Mouse (Mus musculus) layer of hippocampus, adult 2 months (tissue): ENCODE measurements at regions not wholly inside any gene's neighbourhood (a gene's known extent, or its start where the extent isn't known, plus 50 kb on each side); places are given as distances from the start of the nearest gene placed in this dataset.
A peak's percentile ranks its signal among the peaks of the same experiment; 100 is the strongest.

Source experiments
- DNase-seq, 2 experiments: peaks; one replicate each; pipeline ENCODE4 v3.0.0; 2022; ENCODE audit warnings: low spot score in 2 of 2
- H3K27ac ChIP-seq: fragments of 200-600 bp; 2 replicates; pipeline ENCODE4 v1.8.1; 2022
- H3K4me3 ChIP-seq: fragments of 200-600 bp; 2 replicates; pipeline ENCODE4 v1.8.1; 2022; ENCODE audit warnings: mild to moderate bottlenecking
- CTCF ChIP-seq: fragments of 200-600 bp; conservative IDR thresholded peaks from 2 replicates; pipeline ENCODE4 v1.8.1; 2022; ENCODE audit warnings: antibody characterized with exemption, mild to moderate bottlenecking, moderate library complexity

DNA sequence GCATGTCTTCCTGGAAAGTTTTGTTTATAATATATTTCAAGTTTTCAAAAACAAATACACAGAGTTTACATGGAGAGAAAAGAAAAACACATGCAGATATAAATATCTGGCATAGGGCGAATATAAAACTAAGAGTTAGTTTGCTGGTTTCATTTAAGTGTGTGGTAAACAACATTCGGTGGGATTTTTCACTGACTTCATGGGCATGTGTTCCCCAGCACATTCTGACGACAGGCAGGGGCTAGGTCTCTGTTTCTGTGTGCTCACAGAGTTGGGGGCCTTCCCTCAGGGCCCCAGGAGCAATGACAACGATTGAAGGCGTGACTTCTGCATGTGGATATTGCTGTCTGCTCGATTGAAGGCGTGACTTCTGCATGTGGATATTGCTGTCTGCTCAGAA, 193.3 kb upstream of the Npvf start:
- H3K27ac ChIP-seq = no peak overlapping the region
- TF ChIP-seq CTCF = no peak
- no peak overlapping the region for H3K4me3 ChIP-seq
- DNase-seq = no peak

DNA sequence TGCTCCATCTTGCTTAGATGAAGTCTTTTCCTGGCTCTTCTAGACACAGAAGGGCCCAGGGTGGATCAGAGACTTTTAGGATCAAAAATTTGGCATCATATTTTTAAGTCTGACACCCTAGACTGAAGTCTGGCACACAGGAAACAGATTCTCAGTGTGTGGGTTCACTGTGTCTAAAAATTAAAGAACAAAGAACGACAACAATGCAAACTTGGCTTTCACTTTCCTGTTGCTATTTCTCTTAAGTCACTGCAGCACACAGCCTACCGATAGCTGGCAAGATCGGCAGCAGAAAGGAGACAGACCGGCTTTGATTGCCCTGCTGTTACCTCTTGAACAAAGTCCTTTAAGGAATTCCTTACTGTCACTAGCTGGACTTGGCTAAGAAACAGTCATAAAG, 204.9 kb upstream of the Npvf start:
- Histone ChIP-seq H3K4me3 (no peak overlapping the region), H3K27ac (no peak overlapping the region)
- DNase-seq = no peak
- TF ChIP-seq CTCF = no peak

DNA sequence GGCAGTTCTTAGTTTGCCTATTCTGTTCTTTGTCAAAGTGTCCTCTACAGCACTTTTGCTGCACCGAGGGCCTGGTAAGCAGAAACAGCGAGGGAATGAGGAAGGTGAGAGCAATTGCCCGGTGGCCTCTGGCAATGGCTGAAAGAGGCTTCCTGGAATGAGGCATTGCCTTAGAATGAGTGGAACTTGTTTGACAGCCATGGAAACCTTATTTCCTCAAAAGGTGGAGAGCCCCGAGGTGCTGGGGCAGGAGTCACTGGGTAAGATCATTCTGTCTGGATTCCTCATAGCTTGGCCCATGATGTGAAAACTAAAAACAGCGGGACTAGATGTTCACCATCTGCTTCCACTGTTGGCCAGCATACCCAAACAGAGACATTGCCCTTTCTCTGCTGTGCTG, 223.8 kb upstream of the Npvf start:
- Histone ChIP-seq H3K27ac (no peak overlapping the region), H3K4me3 (no peak overlapping the region)
- TF ChIP-seq CTCF = no peak
- DNase-seq = no peak

DNA sequence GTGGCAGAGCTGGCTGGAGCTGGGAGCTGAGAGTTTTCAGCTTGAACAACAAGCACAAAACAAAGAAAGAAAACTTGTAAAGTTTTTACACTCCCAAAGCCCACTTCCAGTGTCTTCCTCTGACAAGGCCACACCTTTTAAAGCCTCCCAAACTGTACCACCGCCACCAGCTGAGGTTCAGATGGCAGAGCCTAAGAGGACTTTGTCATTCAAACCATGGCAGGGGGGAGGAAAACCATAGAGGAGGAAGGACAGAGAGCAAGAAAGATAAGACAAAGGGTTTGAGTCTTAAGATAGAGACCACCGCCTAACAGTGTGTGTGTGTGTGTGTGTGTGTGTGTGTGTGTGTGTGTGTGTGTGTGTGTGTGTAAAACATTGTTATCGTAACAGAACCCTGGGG, 228.1 kb upstream of the Npvf start:
- TF ChIP-seq CTCF = no peak
- no peak for DNase-seq
- no peak overlapping the region for H3K4me3 ChIP-seq
- H3K27ac ChIP-seq = no peak overlapping the region

DNA sequence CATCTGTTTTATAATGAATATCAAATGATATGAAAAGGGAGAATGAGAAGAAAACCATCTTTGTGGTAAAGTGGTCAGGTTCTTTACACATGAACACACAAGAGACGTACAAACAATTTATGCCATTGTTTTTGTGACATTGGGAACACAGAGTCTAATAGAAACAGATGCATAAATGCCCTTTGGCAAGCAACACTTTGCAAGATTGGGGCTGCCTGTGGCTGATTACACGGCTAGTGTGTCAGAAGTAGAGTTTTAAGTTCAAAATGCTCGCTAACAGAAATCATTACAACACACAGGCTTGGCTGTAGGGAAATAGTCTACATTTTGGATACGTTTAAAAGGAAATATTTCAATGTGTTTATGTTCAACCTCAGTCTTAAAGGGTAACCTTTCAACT, 228.5 kb upstream of the Npvf start:
- Histone ChIP-seq H3K4me3 (no peak overlapping the region), H3K27ac (no peak overlapping the region)
- DNase-seq = no peak
- no peak for TF ChIP-seq CTCF

DNA sequence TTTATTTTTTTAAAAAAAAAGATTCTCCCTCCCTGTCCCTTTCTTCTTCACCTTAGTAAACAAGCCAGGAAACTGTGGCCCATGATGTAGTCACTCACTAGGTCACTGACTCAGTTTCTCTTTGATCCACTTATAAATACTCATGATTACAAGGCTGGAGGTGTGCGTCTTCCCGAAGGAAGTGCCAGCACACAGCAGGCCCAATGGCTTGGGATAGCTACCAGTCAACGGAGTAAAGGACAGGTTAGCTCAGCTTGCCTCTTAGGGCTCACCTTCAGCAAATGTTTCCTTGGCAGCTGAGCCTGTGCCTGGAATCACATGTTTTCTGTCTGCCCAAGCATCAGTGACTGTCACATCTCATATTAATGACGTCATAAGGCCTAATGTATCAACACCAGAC, 230.8 kb upstream of the Npvf start:
- DNase-seq = no peak
- TF ChIP-seq CTCF = no peak

DNA sequence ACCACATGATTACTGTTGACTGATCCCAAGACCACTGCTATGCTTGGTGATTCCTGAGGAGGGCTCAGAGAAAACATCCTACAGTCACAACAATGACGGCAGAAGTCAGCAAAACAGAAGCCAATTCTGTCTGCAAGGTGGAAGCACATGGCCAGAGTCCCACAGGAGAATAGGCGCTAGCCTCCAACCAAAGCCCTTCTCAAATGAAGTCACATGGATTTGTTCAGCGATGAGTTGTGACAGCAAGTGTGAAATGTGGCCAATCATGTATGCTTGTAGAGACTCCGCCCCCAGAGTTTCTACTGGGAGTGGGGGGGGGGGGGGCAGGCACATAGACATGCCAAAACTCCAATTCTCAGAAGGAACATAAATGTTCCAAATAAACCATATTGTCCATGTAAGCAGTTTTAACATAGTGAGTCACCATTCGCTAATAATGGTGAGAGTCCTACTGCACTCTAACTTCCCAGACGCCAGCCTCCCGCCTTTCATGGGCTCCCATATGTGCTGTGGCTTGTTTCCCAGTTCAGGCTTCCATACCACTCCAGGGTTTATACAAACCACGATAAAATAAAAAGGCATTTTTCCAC, 231.6 kb upstream of the Npvf start:
- TF ChIP-seq CTCF = no peak
- no peak overlapping the region for H3K4me3 ChIP-seq
- DNase-seq = peak in 1 of 2 experiments; percentile 18
- H3K27ac ChIP-seq = no peak overlapping the region

More for the DNA sequence above, 230.8 kb upstream of the Npvf start:
- no peak overlapping the region for H3K4me3 ChIP-seq
- no peak overlapping the region for H3K27ac ChIP-seq

DNA sequence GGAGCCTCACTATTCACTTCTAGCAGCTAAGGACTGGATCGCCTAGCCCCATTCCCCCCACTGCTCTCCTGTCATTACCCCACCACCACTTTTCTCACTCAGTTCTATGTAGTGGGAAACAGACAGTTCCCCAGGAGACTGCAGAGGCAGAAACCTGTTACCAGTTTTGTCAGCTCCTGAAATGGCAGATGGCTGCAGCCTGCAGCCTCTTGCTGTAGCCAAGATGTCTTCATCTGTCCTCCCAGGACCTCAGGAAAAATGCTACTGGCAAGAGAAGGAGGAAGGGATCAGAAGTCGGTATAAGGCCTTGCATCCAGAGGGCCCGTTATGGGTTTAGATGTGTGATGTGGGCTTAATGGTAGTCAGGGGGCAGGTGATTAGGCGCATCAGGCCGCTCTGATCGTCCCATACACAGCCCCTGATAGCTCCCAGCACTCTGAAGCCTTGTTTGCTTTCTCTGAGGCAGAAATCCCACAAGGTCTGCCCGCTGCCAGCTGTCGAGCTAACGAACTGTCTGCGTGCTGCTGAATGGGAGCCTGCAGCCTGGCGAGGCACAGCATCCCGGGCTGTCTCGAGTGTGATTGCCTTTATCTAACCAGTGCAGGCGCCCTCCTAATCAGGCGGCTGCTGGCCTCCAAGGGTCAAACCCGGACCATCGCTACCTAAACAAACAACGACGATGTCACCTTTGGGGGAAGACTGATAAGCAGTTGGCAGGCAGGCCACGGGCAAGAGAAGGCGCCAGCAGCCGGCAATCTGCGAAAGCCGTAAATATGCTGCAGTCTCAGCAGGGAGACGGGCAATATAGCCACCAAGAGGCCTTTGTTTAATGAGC, 236.3 kb upstream of the Npvf start:
- no peak for TF ChIP-seq CTCF
- peak; percentile 51 to 52 for DNase-seq
- peak overlapping the region; percentile 81 for H3K27ac ChIP-seq
- no peak overlapping the region for H3K4me3 ChIP-seq

DNA sequence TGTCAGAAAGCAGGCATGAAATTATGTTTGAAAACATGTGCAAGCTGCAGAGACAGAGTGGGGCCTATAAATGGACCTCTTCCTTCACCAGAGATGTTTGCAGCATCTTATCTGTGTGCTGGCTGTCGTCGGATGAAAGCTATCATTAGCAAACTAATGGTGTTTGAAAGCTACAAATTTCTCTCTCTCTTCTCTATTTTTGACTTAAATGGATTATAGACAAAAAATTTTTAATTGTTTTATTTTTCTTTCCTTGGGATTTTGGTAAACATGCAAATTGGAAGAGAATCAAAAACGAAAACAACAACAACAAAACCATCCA, 236.9 kb upstream of the Npvf start:
- TF ChIP-seq CTCF = no peak
- peak overlapping the region; percentile 81 for H3K27ac ChIP-seq
- DNase-seq = no peak
- no peak overlapping the region for H3K4me3 ChIP-seq

DNA sequence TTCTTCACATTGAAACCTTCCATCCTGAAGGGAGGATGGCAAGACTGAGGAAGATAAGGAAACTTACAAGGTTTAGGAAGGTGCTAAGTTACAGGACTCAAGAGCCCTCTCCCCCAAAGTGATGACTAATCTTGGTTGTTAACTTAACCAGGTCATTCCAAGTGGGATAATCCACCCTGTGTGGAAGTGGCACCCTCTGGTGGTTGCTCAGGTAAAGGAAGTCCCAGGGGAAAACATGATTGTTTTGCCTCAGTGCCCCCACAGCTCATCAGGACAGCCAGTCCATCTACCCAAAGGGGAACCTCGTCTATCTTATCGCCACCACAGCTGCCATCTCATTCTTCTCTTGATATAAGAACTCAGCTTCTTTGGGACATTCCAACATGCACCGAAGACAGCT, 244.6 kb upstream of the Npvf start:
- H3K4me3 ChIP-seq = no peak overlapping the region
- DNase-seq = no peak
- peak; percentile 55 for TF ChIP-seq CTCF

DNA sequence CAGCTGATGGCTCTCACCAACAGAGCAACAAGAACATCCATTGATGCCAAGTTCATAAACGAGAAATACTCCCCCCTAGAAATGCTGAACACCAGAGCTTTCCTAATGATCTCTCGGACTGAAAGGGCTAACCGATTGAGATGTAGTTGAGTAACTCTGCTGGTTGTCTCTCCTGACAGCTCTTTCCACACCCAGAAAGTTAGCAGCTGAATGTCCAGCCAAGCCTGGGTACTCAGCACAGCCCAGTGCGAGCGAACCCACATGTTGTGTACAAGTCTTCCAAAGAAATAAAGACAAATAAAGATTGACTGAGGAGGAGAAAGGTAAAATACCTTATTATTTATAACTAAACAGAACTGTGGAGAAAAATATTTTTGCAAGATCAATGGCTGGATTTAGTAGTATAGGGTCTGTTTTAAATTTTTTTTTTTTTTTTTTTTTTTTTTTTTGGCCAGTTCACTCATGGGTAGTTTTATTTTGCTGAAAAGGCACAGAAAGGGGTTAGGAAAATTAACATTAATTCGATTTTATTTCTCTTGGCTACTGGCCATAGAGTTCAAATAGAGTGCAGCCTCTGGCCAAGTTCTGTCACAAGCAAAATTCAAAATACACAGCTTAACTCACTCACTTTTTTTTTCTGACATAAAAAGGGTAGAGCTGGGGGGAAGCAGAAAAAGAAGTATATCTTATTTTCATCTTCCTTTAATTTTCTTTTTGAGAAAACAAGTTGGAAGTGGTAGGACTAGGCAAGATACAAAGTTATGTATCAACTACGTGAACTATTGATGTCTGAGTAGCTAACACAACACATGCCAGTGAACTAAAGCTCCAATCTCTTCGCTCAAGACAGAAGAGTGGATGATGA, 261.2 kb upstream of the Npvf start:
- TF ChIP-seq CTCF = no peak
- no peak overlapping the region for H3K27ac ChIP-seq
- no peak overlapping the region for H3K4me3 ChIP-seq
- DNase-seq = no peak

More for the DNA sequence above, 244.6 kb upstream of the Npvf start:
- H3K27ac ChIP-seq = no peak overlapping the region

DNA sequence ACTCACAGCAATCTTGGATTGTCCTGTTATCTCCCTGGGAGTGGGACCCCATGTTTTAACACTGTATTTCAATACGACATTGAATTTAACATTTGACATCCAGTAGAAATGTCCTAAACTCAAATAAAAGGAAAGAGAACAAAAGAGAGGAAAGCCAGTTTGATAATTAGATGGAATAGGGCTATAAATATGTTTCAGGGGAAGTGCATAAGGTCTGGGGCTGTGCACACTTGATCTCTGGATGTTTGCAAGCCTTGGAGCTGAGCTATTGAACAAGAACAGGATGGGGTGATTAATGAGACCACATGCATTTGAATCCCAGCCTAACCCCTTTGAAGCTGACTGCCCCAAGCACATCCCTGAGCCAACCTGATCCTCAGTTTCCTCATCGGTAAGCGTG, 264.0 kb upstream of the Npvf start:
- H3K27ac ChIP-seq = no peak overlapping the region

DNA sequence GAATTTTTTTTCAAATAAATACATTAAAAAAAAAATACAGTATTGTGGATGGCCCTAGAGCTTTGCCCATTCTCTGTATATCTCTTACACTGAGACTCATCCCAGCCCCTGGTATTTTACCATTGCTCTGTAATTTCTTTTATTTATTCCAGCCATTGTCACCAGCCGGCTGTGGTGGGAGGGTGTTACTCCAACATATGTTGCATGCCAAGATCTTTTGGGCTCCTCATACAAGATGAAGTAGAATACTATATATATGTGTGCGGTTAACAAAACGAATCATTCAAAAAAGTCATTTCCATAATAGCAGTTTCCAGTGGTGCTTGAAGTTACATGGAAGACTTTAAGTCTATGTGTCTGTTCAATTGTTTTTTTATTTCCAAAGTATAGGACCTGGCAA, 268.0 kb upstream of the Npvf start:
- H3K4me3 ChIP-seq = no peak overlapping the region
- TF ChIP-seq CTCF = no peak
- DNase-seq = no peak
- no peak overlapping the region for H3K27ac ChIP-seq

More for the DNA sequence above, 264.0 kb upstream of the Npvf start:
- H3K4me3 ChIP-seq = no peak overlapping the region
- TF ChIP-seq CTCF = no peak
- DNase-seq = no peak

DNA sequence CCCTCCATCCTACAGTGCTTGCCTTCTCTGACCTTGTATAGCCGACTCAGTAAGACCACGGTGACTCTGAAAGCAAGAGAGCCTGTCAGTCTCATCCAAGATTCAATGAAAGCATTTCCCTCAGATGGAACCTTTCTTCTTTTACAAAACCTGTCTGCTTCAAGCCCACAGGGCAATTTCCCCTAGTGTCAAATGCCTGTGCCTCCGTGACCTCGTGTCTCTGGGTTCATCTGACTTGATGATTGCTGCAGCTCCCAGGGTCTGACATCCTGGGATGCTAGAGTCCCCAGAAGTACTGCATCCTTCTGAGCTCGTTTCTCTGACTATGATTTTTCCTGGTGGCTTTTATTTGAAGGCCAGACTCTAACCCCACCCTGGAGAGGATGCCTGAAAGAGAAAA, 270.3 kb upstream of the Npvf start:
- H3K27ac ChIP-seq = no peak overlapping the region
- no peak for DNase-seq
- TF ChIP-seq CTCF = no peak

More for the DNA sequence above, 270.3 kb upstream of the Npvf start:
- H3K4me3 ChIP-seq = no peak overlapping the region
